8 mouse cellular contexts compared by ENCODE assay signal in the genomic region with DNA sequence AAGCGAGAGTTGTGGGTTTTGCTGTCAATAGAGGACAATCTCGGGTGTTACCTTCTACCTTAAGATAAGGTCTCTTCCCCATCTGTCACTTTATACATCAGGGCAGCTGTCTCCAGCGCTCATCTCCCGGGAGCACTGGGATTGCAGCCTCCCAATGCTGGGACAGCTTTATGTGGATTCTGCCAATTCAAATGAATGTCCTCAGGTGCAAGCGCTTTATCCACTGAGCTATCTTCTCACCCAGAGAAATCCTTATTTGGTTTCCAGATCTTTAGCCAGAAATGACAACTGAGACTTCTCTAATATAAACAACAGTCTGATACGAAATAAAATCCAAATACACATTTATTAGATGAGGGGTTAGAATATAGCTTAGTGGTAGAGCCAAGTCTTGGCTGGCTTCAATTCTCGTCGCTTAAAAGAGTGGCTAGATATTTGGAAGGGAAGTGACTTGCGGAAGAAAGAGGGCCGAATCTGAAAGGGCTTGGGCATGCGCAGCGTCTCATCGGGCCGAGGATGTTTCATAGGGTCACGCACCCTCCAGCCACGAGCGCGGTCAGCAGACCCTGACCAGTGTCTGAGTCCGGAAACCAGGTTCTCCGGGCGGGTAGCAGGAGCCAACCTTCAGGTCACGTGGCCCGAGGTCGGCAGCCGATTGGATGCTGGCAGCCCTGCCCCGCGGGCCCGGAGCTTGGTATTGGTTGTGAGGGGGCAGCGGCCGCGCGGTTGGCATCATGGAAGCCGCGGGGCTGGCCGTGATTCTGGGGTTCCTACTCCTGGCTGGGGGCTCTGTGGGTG. TPM values are rescaled to one million over a fixed set of nuclear protein-coding genes. Genes with fewer than 3 reads are reported as not detected.
A peak's percentile ranks its signal among the peaks of the same experiment; 100 is the strongest.
DNase-seq lines count a peak whose midpoint lies in the region; ATAC-seq and TF ChIP-seq lines count a peak whose summit lies in the region.

A gene (plus strand): TSS at position 622 of the 798 bp plus-strand sequence.

- H3K36me3 ChIP-seq in embryonic facial prominence, embryonic 13.5 days: no peaks in the 10 kb centered on the region
- no peaks in the 10 kb centered on the region for H3K36me3 ChIP-seq in kidney, adult 2 months (ENCODE audit: control insufficient read depth, insufficient read depth, low read length)
- H3K36me3 ChIP-seq in limb, embryonic 11.5 days (ENCODE audit: control insufficient read depth, insufficient read depth, low read length): no peaks in the 10 kb centered on the region
- peaks cover 2% of the 10 kb centered on the region for H3K36me3 ChIP-seq in midbrain, embryonic 13.5 days
- H3K36me3 ChIP-seq in small intestine, adult 2 months (ENCODE audit: control insufficient read depth, insufficient read depth, low read length): no peaks in the 10 kb centered on the region

- peak; percentile 73 for ATAC-seq in embryonic facial prominence, embryonic 13.5 days (ENCODE audit: insufficient number of reproducible peaks, insufficient read depth, low FRiP score, low TSS enrichment, low read depth)
- peak; percentile 72; the same call in 1 of the 2 replicates for ATAC-seq in limb, embryonic 11.5 days (ENCODE audit: insufficient number of reproducible peaks, low FRiP score, low TSS enrichment, low read depth)
- peak; percentile 89 for ATAC-seq in midbrain, embryonic 13.5 days

- no peak within 1 kb of the TSS for H3K27ac ChIP-seq in embryonic facial prominence, embryonic 13.5 days
- peak within 1 kb of the TSS; percentile 56 for H3K27ac ChIP-seq in kidney, adult 2 months (ENCODE audit: insufficient read depth, low read depth, low read length)
- H3K27ac ChIP-seq in limb, embryonic 11.5 days (replicated peaks; ENCODE audit: low read depth, low read length): no peak within 1 kb of the TSS
- peak within 1 kb of the TSS; percentile 69 for H3K27ac ChIP-seq in midbrain, embryonic 13.5 days
- no peak within 1 kb of the TSS for H3K27ac ChIP-seq in small intestine, adult 2 months (ENCODE audit: insufficient read depth, low read depth, low read length)

- TF ChIP-seq CTCF in kidney, adult 2 months (conservative IDR thresholded peaks at IDR 0.05; ENCODE audit: insufficient read depth, insufficient read length, low read depth, low read length): no peak
- no peak for TF ChIP-seq CTCF in small intestine, adult 2 months (IDR thresholded peaks at IDR 0.05; ENCODE audit: extremely low read depth, insufficient read length, insufficient replicate concordance, low read depth, low read length)

- H3K27me3 ChIP-seq in embryonic facial prominence, embryonic 13.5 days: peaks cover 32% of the 10 kb centered on the region
- H3K27me3 ChIP-seq in kidney, adult 2 months (replicated peaks; ENCODE audit: control insufficient read depth, insufficient read depth, low read length): no peaks in the 10 kb centered on the region
- 0 out of 2 replicates have a peak, but pooled peaks cover 2% of the 10 kb centered on the region for H3K27me3 ChIP-seq in limb, embryonic 11.5 days (ENCODE audit: control insufficient read depth, insufficient read depth, low read length)
- H3K27me3 ChIP-seq in midbrain, embryonic 13.5 days: peaks cover 10% of the 10 kb centered on the region; the same call in 1 of the 2 replicates
- no peaks in the 10 kb centered on the region for H3K27me3 ChIP-seq in small intestine, adult 2 months (ENCODE audit: control insufficient read depth, insufficient read depth, low read length)

- peak; percentile 94 for DNase-seq in 3T3-L1 (ENCODE audit: low read depth, low spot score)
- DNase-seq in adrenal gland, postnatal 4 days (ENCODE audit: low spot score in 2 of 2): peak; percentile 95 to 96
- DNase-seq in heart, adult 18-20 months: peak; percentile 96 to 98
- peak; percentile 98 for DNase-seq in kidney, adult 2 months
- peak; percentile 91 for DNase-seq in limb, embryonic 11.5 days (ENCODE audit: low spot score)

- peak within 1 kb of the TSS; percentile 98 for H3K4me2 ChIP-seq in embryonic facial prominence, embryonic 13.5 days
- H3K4me2 ChIP-seq in limb, embryonic 11.5 days (ENCODE audit: low read depth, severe bottlenecking): peak within 1 kb of the TSS; percentile 96
- peak within 1 kb of the TSS; percentile 96 for H3K4me2 ChIP-seq in midbrain, embryonic 13.5 days (replicated peaks)

- peak within 1 kb of the TSS; percentile 72 for H3K4me3 ChIP-seq in embryonic facial prominence, embryonic 13.5 days
- H3K4me3 ChIP-seq in kidney, adult 2 months (ENCODE audit: insufficient read depth, low read depth, low read length): peak within 1 kb of the TSS; percentile 78
- peak within 1 kb of the TSS; percentile 78 for H3K4me3 ChIP-seq in limb, embryonic 11.5 days (ENCODE audit: low read depth, low read length)
- H3K4me3 ChIP-seq in midbrain, embryonic 13.5 days (replicated peaks): peak within 1 kb of the TSS; percentile 80
- H3K4me3 ChIP-seq in small intestine, adult 2 months (ENCODE audit: low read depth, low read length): peak within 1 kb of the TSS; percentile 82

- H3K9ac ChIP-seq in embryonic facial prominence, embryonic 13.5 days: peak within 1 kb of the TSS; percentile 79
- H3K9ac ChIP-seq in limb, embryonic 11.5 days (ENCODE audit: low read length): peak within 1 kb of the TSS; percentile 76
- H3K9ac ChIP-seq in midbrain, embryonic 13.5 days (replicated peaks): peak within 1 kb of the TSS; percentile 92

- TF ChIP-seq POLR2A in kidney, adult 2 months (IDR thresholded peaks at IDR 0.05; ENCODE audit: low read depth, low read length): no peak
- peak; percentile 57 for TF ChIP-seq POLR2A in small intestine, adult 2 months (IDR thresholded peaks at IDR 0.05; ENCODE audit: low read depth, low read length)

- H3K4me1 ChIP-seq in embryonic facial prominence, embryonic 13.5 days: peaks cover 22% of the 10 kb centered on the region
- H3K4me1 ChIP-seq in kidney, adult 2 months (ENCODE audit: control insufficient read depth, insufficient read depth, low read length): peaks cover 11% of the 10 kb centered on the region; the same call in 1 of the 2 replicates
- H3K4me1 ChIP-seq in limb, embryonic 11.5 days (ENCODE audit: control insufficient read depth, insufficient read depth, low read length): no peaks in the 10 kb centered on the region
- peaks cover 21% of the 10 kb centered on the region for H3K4me1 ChIP-seq in midbrain, embryonic 13.5 days (replicated peaks)
- H3K4me1 ChIP-seq in small intestine, adult 2 months (ENCODE audit: control insufficient read depth, insufficient read depth, insufficient read length, low read length): peaks cover 7% of the 10 kb centered on the region

- WGBS in embryonic facial prominence, embryonic 13.5 days: 4% methylated on average over 35 of the region's 35 CpGs
- 8% methylated on average over 35 of the region's 35 CpGs for WGBS in kidney, adult 2 months
- 6% methylated on average over 35 of the region's 35 CpGs for WGBS in limb, embryonic 11.5 days
- WGBS in midbrain, embryonic 13.5 days: 5% methylated on average over 35 of the region's 35 CpGs
- 3% methylated on average over 35 of the region's 35 CpGs for WGBS in small intestine, adult 2 months

- H3K9me3 ChIP-seq in embryonic facial prominence, embryonic 13.5 days: no peaks in the 10 kb centered on the region
- no peaks in the 10 kb centered on the region for H3K9me3 ChIP-seq in limb, embryonic 11.5 days (ENCODE audit: control insufficient read depth, low read length)
- no peaks in the 10 kb centered on the region for H3K9me3 ChIP-seq in midbrain, embryonic 13.5 days

RNA-seq across cellular contexts. Expression of the gene that starts here (rescaled TPM):
- total RNA-seq in adrenal gland, postnatal 4 days (2021): 10 to 100 TPM; 36.9 to 37.8 TPM
- polyA plus RNA-seq in embryonic facial prominence, embryonic 13.5 days (2015; fragmentation: Nextera tagmentation; extraction: Ambion mirVana): 8.7 and 9.0 TPM in 2 replicates
- 1 to 10 TPM; 7.2 to 8.4 TPM for total RNA-seq in heart, adult 18-20 months (2021)
- 50.6 and 60.6 TPM in 2 replicates for polyA plus RNA-seq in kidney, adult 2 months (2012; rRNA removed)
- 5.2 and 5.3 TPM in 2 replicates for polyA plus RNA-seq in limb, embryonic 11.5 days (2014; fragmentation: Nextera tagmentation; extraction: Ambion mirVana)
- polyA plus RNA-seq in midbrain, embryonic 13.5 days (2015; fragmentation: Nextera tagmentation; extraction: Ambion mirVana): 9.7 and 9.9 TPM in 2 replicates
- 11.8 and 19.1 TPM in 2 replicates for polyA plus RNA-seq in small intestine, adult 2 months (2012; rRNA removed)

Comparison
In these comparisons a context has a peak if more than half of its experiments do, and no peak if none do; other contexts are left out.
1. RNA of the gene that starts here (total RNA-seq): 36.9 to 37.8 TPM in adrenal gland, postnatal 4 days; 7.2 to 8.4 TPM in heart, adult 18-20 months; every median in the first group is over 4 times any median in the second.
2. H3K27ac ChIP-seq: peak in kidney, adult 2 months (single experiment) and midbrain, embryonic 13.5 days (single experiment); none in embryonic facial prominence, embryonic 13.5 days (single experiment), limb, embryonic 11.5 days (single experiment) and small intestine, adult 2 months (single experiment).
3. Peak in every context shown above with its lines, with median percentiles within 50 percentile points of each other: DNase-seq, ATAC-seq, H3K4me2 ChIP-seq, H3K4me3 ChIP-seq and H3K9ac ChIP-seq.